Mouse (Mus musculus) adrenal gland, adult (tissue): ENCODE data around the gene Zbtb40.

Source experiments
- DNase-seq, 2 experiments: peaks; one replicate each; pipeline ENCODE4 v3.0.0; 2022 to 2023; ENCODE audit warnings: low spot score in 1 of 2; ENCODE audit not compliant: inconsistent age in 2 of 2

The Zbtb40 gene

DNA sequence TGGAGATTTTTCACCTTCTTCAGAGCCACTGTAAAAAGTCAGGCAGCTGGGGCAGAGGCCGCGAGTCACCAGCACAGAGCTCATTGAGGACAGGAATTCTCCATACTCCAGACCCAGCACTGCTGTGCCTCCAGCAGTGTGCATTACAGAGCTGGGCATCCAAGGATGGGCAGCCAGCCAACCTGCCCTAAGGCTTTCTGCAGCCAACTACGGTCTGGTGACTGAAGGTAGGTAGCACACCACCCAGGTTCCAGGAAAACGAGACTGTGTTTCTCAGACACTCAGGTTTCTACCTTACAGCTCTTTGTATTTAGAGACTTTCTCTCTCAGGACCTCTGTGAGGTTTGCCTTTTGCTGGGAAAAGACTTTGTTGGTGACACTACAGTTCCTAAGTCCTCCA is 67.7 kb downstream of the Zbtb40 start:
- DNase-seq = peak in 1 of 2 experiments; percentile 29

DNA sequence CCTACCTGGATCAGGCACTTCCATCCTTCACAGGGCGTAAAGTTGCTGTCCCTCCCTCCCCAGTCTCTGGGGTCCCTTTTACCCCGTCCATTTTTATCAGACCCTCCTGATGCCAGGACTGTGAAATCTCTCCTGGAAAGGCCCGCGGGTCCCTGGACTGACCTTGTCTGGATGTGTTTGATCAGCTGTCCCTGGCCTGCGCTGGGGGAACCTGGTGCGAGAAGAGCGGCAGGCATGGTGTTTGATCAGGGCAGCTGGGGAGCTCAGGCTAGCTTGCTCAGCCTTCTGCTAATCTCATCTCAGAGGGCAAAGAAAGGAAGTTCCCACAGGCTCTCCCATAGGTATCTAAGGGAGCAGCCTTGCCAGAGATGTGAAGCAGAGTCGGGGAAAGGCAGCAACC is 71.4 kb downstream of the Zbtb40 start:
- no peak for DNase-seq

DNA sequence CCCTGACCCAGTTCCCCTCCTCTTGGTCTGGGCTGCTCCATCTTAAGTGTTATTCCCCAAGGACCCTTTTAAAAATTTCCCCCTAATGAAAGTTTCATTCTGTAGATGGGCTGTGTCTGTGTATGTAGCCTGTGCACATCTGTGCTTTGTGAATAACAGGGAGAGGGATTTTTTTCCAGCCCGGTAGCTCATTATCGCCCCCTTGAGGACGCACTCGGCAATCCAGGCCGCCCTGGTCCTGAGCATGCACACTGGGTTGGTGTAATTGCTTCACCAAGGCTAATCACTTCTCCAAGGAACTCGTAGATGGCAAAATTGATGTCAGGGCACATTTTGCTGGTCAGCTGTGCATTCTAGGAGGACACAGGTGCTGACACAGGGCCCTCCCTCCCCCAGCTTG is 77.7 kb downstream of the Zbtb40 start:
- DNase-seq = peak; percentile 51 to 87

DNA sequence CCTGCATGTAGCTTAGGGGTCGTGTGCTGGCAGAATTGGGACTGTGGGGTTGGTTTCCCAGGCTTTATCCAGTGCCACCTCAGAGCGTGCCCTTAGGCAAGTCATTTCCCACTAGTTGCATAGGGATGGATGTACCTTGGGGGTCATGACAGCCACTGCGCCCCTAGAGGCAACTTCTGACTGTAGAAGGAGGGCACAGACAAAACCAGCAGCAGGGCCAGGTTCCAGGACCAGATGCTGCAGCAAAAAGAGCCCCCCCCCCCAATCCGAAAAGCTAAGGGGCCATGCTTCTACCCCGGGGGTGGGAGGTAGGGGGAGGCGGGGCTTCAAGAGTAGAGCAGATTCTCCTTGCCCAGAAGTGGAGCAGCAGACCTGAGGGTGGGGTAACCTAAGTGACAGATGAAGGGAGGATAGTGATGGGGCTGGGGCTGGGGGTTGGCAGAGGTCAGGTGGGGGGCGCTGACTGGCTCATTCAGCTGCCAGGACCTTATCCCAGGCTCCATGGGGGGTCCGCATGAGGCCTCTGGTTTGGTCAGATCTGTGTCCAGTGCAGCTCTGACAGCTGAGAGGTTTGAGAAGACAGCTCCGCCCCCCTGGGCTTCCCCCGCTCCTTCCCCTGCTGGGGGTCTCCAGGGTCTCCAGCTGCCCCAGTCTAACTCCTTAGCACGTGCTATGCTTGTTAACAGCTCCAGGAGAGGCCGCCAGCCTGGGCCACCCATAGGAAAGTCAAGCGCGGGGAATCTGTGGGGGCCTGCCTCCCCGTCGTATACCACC is 78.9 kb downstream of the Zbtb40 start:
- no peak for DNase-seq

DNA sequence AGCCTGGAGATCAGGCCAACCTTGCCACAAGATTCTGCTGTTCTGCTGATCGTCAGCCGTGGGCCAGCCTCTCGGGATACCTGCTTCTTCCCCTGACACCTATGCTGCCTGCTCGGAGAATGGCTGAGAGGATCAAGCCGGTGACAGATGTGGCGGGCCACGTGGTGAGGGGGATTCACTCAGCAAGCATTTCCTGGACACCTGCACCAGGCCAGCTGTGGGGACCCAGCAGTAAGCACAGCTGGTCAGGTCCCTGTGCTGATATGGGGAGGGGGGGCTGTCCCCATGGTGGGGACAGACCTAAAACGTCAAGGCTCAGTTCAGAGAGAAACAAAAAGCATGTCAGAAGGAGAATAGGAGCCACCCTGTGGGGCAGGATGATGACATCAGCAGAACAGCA is 79.5 kb downstream of the Zbtb40 start:
- DNase-seq = no peak

DNA sequence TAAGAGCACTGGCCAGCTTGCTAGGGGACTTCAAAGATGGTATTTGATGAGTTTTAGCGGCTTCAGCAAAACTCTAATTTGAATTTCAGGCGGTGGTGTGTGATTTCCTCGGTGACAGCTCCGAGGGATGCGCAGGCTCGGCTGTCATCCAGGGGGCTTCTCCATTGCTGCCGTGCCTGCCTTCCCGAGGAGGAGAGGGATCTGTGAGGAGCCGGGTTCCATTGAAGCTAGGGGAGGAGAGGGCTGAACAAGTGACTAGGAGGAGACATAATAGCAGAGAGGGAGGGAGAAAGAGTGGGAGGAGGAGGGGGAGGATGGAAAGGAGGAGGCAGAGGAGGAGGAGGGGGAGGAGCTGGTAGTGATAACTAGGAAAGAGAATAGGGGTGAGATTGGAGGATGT is 81.1 kb downstream of the Zbtb40 start:
- DNase-seq = no peak

DNA sequence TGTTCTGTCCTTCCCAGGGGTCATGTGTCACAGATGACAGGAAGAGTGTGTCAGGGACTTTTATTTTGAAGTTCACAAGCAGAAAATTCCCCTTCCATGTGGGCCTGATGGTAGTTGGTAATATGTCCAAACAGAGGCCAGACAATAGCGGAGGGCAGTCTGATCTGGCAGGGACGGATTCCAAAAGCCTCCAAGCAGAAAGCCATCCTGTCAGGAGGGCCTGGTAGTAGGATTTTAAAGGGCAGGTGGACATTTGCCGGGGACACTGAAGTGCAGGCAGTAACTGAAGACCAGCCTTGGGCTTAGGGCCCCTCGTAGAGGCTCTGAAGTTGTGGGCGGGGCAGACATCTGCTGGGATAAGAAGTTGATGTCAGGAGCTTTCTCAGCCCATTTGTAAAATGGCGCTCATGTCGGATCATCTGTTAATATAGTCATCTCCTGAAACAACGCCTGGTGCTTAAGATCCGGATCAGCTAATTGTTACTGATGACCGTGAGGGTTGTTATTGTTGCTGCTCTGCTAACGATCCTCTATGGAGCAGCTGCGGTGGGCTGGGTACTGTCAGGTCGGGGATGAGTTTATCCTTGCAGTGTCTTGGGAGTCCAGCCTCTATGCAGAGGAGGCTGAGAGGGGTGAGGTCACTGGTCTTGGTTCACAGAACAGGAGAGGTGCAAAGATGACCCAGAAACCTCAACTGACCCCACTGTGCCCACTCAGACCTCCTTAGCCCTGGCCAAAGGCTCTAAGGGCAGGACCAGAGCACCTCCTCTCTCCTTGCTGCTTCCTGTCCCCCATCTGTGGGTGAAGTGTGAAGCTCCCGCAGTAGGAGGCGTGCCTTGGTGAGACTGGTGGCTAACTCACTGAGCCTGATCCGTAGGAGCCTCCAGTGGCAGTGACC is 81.9 kb downstream of the Zbtb40 start:
- DNase-seq = no peak

DNA sequence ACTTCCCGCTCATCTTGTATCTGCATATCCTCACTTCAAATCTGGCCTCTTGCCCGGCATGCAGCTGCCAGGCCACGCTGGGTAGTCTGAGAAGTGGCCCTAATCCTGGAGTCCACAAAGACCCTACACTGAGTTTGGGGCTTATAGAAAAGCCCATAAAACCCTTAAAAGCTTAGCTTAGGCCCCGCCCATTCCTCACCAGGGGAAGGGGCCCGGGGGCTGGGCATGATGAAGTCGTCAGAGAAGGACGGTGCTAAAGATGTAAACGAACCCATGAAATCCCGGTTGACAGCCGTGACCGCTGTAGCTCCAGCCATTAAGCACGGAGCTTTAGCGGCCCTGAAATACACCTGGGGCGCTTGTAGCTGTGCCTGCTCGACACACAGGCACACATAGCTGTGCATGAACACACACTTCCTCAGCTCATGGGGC is 83.6 kb downstream of the Zbtb40 start:
- no peak for DNase-seq

DNA sequence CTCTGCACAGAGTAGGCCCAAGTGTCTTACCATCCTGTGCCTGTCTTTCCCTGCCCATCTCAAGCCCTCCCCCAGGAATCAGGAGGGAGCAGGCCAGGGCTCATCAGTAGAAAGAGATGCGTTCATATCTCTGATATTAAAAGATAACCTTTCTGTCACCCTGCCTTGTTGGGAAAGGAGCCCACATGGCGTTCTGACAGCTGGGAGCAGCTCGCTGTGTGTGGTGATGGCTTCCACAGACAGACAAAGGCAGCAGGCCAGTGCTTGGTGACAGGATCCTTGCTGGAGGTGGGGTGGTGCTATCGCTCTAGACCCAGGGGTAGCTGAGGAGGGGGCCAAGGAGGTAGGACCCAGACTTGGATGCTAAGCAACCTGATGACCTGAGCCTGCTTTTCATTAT is 86.2 kb downstream of the Zbtb40 start:
- DNase-seq = no peak

DNA sequence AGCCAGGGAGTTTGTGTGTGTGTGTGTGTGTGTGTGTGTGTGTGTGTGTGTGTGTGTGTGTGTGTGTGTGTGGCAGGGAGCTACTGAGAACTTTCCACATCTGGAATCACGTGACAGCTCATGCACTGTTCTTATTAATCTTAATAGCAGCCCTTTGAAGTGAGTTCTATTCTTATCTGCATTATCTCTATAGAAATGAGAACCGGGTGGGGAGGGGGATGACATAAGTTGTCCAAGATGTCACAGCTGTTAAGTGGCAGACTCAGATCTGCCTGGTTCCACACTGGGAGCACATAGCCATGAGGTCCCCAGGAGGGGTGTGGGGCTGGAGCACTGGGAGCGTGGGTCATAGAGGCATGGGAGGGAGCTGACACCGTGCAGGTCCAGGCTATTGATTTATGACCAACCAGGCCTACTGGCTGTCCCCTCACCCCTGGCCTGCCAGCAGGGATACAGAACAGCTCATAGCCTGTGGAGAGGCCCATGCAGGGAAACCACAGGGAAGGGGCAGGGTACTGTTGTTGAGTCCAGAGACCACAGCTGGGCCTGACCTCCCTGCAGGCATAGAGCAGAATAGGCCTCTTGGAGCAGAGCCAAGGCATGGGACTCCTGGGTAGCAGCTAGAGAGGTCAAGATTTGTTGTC is 86.8 kb downstream of the Zbtb40 start:
- peak; percentile 34 to 66 for DNase-seq

DNA sequence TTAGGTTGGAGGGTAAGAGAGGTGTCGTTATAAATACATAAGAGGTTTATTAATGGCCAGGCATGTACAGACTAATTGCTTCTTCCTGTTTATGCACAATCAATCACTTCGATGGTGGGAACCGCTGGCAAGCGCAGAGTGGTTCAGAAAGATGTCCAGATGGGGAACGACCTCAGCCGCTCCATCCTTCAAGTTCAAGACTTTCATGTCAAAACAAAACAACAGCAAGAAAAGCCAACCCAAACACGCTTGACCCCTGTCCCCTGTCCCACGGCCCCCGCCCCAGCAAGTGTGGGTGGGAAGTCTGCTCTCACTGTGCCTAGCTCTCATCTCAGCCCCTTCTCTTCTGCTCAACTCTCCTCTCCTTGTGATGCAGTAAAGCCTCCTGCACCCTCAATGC is 88.0 kb downstream of the Zbtb40 start:
- no peak for DNase-seq

DNA sequence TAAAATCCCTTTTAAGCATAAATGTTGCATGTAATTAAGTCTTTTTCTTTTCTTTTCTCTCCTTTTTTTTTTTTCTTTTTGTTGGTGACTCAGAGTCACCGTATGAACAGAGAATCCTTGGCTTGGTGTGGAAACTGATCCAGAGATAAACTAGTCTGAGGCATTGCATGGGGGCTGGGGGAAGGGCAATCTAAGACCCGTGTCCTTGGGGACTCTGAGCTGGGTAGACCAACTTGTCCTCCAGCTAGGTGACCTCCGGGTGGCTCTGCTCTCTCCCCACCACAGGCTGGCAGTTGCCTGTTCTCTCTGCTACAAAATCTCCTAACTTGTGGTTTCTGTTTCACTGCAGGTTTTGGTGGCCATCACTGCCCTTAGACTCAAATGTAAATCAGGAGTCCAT is 88.5 kb downstream of the Zbtb40 start:
- peak; percentile 45 to 63 for DNase-seq

DNA sequence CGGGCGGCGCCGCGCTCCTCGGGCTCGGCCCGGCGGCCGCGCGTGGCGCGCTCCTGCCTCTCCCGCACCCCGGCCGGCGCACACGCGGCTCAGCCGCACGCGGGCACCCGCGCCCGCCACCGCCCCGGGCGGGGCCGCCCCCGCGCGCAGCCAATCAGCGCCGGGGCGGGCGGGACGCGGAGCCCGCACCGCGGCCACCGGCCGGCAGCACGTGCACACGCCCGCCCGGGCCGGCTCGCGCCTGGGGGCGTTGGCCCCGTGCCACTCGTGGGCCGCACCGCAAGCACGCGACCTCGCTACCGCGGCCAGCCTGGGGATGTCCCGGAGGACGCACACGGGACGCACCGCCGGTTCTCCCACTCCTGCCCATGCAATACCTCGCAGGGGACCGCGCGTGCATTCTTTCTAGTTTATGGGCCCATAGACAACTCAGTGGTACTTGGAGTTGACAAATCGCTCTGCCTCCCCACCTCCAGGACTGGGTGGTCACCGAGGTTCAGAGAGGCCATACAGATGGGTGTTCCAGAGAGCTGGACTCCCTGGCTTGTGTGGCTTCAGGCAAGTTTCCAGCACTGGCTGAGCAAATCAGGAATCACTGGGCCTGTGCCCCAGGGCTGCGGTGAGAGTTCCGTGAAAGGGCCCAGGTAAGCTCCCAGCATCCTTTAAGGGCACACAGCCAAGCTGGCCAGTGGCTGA is 91.7 kb downstream of the Zbtb40 start, which contains the start of gene Epha8:
Epha8 (minus strand) TSS at position 66 of the 696 bp plus-strand sequence.
- DNase-seq = peak; percentile 26 to 64

DNA sequence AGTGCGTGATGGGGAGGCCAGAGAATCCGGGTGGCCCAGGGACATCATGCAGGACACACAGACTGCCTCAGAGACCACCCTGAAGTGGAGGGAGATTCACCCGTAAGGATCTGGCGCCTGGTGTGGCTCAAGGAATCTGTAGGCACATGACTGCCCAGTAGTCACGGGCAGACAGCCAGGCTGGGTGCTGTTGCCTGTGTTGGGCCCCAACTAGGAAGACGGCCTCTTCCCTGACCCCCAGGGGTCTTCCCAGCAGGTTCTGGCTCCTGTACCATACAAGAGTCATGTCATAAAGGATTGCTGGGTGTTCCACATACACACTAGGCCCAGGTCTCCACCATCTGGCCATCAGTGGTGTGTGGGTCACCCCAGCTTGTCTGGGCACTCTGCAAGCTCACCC is 94.0 kb downstream of the Zbtb40 start:
- no peak for DNase-seq

DNA sequence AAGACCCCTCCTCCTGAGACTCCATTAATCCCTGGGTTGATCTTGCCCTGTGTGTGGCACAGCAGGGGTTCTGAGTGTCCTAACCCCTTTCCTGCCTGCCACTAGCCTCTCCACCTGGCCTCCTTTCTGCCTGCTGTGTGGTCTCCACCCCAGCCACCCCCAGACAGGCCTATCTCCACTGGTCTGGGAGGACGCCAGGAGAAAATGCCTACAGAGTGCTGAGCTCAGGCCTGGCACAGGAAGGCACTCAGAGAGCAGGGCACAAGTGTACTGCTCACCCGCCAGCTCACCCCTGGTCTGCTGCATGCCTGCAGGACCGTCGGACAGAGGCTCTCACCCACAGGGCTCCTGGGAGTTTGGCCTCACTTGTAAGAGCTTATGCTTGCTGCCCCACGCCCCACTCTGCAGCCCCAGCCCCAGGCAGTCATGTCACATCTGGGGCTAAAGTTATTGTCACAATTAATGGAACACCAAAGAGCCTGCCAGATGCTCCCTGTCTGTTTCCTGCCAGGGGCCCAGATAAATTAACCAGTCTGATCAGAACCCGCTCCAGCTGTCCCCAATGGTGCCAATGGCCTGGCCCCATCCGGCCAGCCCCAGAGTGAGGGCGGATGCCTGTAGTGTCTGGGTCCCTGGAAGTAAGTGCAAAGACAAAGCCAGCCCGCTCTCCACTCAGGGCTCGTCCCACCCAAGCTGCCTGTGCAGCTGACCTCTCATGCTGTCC is 99.2 kb downstream of the Zbtb40 start:
- DNase-seq = no peak

DNA sequence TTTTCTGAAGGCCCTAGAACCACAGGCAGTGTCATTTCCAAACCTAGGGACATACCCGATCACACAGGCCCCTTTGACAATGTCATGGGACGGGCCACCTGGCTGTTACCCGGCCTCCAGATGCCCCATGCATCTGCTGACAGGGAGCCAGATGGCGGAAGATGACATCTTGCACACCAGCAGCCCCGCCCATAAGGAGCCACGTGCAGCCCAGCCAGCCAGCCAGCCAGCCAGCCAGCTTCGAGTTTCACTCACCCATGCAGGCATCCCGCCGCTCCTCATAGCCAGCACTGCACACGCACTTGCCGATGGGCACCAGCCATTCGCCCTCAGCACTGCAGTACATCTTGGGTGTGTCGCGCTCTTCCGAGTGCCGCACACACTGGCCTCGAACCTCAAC is 103.2 kb downstream of the Zbtb40 start:
- DNase-seq = no peak

DNA sequence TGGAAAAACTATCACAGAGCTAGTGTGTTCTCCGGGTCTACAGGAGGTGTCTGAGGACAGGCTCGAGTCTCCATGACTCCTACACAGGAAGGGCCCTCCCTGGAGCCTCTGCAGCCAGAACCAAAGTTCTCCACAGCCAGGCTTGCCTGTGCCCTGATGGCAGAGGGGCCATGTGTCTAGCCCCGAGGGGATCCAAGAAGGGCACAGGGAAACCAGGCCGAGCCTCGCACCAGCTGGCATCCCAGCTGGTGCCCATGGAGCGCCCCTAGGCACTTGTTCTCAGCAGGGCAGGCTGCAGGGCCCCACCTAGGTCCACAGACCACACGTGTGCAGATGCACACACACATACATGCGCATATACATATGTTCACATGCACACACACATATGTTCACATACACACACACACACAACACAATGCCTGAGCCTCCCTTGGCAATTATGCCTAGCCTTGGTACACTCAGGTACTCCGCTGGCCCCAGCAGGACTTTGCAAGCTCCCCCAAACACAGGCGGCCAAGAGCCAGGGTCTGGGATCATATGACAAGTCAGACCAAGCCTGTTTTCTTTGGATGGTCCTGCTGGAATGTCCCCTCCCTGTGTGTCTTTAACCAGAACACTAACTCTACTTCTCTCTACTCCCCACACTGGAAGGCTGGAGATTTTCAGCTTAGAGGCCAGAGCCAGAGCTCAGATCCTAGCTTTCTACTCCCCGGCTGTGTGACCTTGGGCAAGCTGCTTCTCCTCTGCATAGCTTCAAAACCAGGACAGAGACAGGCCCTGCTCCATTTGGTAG is 103.8 kb downstream of the Zbtb40 start:
- DNase-seq = peak in 1 of 2 experiments; percentile 43

DNA sequence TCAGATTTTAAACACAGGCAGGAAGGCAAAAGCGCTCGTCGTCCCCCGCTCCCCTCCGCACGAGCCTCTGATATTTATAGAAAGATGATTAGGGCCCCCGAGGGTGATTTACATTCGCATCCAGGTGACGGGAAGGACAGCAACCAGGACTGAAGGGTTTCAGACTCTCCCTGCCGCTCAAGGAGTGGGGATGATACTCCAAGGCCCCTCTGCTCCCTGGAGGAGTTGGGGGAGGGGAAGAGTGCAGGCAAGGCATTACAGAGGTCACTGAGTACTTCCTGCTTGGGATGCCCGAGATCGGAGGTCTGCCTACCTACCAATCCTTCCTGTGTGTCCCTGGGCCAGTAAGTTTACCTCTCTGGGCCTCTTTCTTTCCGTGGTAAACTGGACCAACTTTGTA is 105.4 kb downstream of the Zbtb40 start:
- no peak for DNase-seq

DNA sequence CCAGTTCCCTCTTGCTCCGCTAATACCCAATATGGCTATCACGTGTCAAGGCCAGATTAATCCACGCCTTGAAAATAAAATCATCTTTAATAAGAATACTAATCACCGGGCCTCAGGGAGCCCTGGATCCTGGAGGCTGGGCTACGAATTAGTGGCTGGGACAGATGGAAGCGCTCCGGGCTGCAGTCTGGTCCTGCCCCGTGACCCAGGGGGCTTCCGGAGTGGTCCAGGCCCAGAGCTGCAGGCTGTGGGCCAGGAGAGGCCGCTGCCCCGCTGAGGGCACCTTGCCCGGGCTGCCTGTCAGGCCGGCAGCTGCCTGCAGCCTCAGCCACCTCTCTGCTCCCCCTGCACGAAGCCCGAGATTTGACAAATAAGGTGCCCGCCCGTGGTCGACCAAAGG is 105.8 kb downstream of the Zbtb40 start:
- DNase-seq = peak in 1 of 2 experiments; percentile 34

DNA sequence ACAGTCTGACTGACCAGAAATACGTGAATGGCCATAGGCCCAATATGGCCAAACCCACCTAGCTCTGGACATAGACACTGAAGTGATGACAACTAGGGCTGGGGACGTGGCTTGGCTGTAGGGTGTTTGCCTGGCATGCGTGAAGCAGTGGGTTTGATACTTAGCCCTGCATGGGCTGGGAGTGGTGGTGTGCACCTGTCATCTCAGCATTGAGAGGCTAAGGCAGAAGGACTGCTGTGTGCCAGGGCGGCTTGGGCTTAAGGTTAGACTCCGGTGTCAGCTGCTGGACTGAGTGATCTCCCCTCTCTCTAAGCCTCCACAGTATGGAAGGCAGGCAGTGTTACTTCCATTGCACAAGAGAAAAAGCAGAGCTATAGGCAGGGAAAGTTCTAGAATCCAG is 110.7 kb downstream of the Zbtb40 start:
- DNase-seq = no peak
